Mouse (Mus musculus): ENCODE measurements around the gene Ibtk.

DNA sequence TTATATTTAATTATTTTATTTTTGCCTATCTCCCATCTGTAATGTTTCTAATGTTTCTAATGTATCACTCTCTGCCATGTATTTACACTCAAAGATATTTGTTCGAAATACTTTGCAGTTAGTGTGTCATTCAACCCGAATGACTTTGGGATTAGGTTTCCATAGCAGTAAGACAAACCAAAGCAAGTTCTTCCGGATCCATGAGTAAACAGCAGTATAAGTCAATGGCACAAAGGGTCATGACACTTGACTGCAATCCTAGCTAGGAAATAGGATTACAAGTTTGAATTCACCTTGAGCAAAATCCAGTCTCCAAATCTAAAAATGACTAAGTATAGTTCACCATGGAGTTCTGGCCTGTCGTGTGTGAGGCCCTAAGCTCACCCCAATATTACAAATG lies 9.9 kb downstream of the Ibtk start:
- TF ChIP-seq ZC3H11A (IDR thresholded peaks at IDR 0.05; ENCODE audit: borderline replicate concordance, low read depth, low read length), result no peak
- TF ChIP-seq CHD2 (IDR thresholded peaks at IDR 0.05; ENCODE audit: low read depth, low read length), result no peak
